Mouse (Mus musculus) frontal cortex, adult (tissue): ENCODE results near the gene Anapc7.
A peak's percentile ranks its signal among the peaks of the same experiment; 100 is the strongest.
"Not testable (repeated sequence)": the region's sequence is repeated elsewhere in the genome, so short reads cannot be mapped to it uniquely, and the experiment has no call there.

Source experiments
- ATAC-seq: cut with Nextera tagmentation; 2 replicates; pipeline ENCODE4 v1.9.2; 2017; ENCODE audit warnings: mild to moderate bottlenecking, moderate library complexity, mixed read lengths; ENCODE audit not compliant: low TSS enrichment

Anapc7 gene

GRCm38 (mm10) chr5:122451324-122451723, 29.8 kb downstream of the Anapc7 start:
- no peak for ATAC-seq

GRCm38 (mm10) chr5:122452194-122452593, 30.7 kb downstream of the Anapc7 start:
- ATAC-seq = peak; percentile 12; the same call in 1 of the 2 replicates

- no peak for ATAC-seq
Measured at GRCm38 (mm10) chr5:122453188-122453587, 31.7 kb downstream of the Anapc7 start.

- ATAC-seq = no peak
Measured at GRCm38 (mm10) chr5:122454442-122454841, 32.9 kb downstream of the Anapc7 start.

- ATAC-seq = no peak
Measured at GRCm38 (mm10) chr5:122454883-122455282, 33.4 kb downstream of the Anapc7 start.

GRCm38 (mm10) chr5:122455584-122455983, 34.1 kb downstream of the Anapc7 start:
- no peak for ATAC-seq

GRCm38 (mm10) chr5:122457054-122457453, 35.6 kb downstream of the Anapc7 start:
- not testable (repeated sequence) for ATAC-seq

- ATAC-seq = no peak
Measured at GRCm38 (mm10) chr5:122458066-122458465, 36.6 kb downstream of the Anapc7 start.

GRCm38 (mm10) chr5:122459335-122459734, 37.8 kb downstream of the Anapc7 start:
- ATAC-seq = no peak

- no peak for ATAC-seq
Measured at GRCm38 (mm10) chr5:122460656-122461055, 39.2 kb downstream of the Anapc7 start.

- no peak for ATAC-seq
Measured at GRCm38 (mm10) chr5:122461431-122461830, 39.9 kb downstream of the Anapc7 start.

- no peak for ATAC-seq
Measured at GRCm38 (mm10) chr5:122471658-122472057, 50.2 kb downstream of the Anapc7 start.

GRCm38 (mm10) chr5:122474643-122475363, 53.3 kb downstream of the Anapc7 start:
- no peak for ATAC-seq

- ATAC-seq = no peak
Measured at GRCm38 (mm10) chr5:122476078-122476477, 54.6 kb downstream of the Anapc7 start.

- ATAC-seq = no peak
Measured at GRCm38 (mm10) chr5:122477492-122477891, 56.0 kb downstream of the Anapc7 start.

GRCm38 (mm10) chr5:122479131-122479530, 57.6 kb downstream of the Anapc7 start:
- ATAC-seq = no peak

GRCm38 (mm10) chr5:122481844-122482243, 60.4 kb downstream of the Anapc7 start:
- ATAC-seq = no peak

- no peak for ATAC-seq
Measured at GRCm38 (mm10) chr5:122482733-122483391, 61.4 kb downstream of the Anapc7 start.

- not testable (repeated sequence) for ATAC-seq
Measured at GRCm38 (mm10) chr5:122486243-122486642, 64.8 kb downstream of the Anapc7 start.

GRCm38 (mm10) chr5:122487825-122488224, 66.3 kb downstream of the Anapc7 start:
- no peak for ATAC-seq

GRCm38 (mm10) chr5:122490148-122490547, 68.7 kb downstream of the Anapc7 start:
- no peak for ATAC-seq

GRCm38 (mm10) chr5:122491385-122491784, 69.9 kb downstream of the Anapc7 start:
- no peak for ATAC-seq

- ATAC-seq = no peak
Measured at GRCm38 (mm10) chr5:122493035-122493434, 71.5 kb downstream of the Anapc7 start.
